Mouse (Mus musculus): ENCODE data around the gene Exoc3l2.

DNA sequence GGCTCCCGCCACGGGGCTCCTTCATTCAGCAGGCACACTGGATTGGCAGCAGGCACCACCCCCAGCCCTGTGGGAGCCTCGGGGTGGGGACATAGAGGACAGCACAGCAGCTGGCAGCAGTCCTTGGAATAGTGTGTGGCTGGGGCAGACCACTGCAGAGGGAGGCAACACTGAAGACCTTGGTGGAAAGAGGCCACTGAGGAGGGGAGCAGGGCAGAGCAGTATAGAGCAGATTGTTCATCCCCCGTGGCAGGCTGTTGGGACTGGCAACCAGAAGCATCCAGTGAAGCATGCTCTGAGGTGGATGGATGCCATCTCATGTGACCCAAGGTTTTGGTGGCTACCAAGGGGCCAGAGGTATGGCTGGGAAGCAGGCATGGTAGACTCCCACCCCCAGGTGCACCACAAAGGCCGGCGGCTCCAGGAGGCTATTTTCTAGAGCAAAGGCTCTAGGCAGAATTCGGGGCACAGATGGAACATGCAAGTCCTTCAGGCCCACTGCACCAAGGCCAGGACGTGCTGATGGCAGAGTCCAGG lies 79.1 kb downstream of the Exoc3l2 start:
- TF ChIP-seq TAL1 (IDR thresholded peaks at IDR 0.05; ENCODE audit: low read length) (no peak), GATA1 (IDR thresholded peaks at IDR 0.05; ENCODE audit: low read length) (no peak)
